Mouse (Mus musculus) olfactory bulb, adult 2 months (tissue): ENCODE data around the gene P4hb.

ENCODE experiments used
- CTCF ChIP-seq: fragments of 200-500 bp; IDR thresholded peaks from 2 replicates; pipeline ENCODE4 v1.5.1; 2012; ENCODE audit warnings: low read depth, mild to moderate bottlenecking, low read length, moderate library complexity; ENCODE audit not compliant: insufficient read depth
- POLR2A ChIP-seq: fragments of 200-500 bp; IDR thresholded peaks from 2 replicates; pipeline ENCODE4 v1.6.1; 2012; ENCODE audit warnings: mild to moderate bottlenecking, low read depth, low read length, moderate library complexity; ENCODE audit not compliant: insufficient read depth

- TF ChIP-seq POLR2A (no peak), CTCF (no peak)
Observed at GRCm38 (mm10) chr11:120520498-120520897, 52.6 kb downstream of the P4hb start.
